Mouse (Mus musculus): ENCODE results near the gene Vps13d.

- TF ChIP-seq POLR2A (IDR thresholded peaks at IDR 0.05; ENCODE audit: control insufficient read depth, extremely low read depth, insufficient read depth, low read length, poor library complexity) = no peak
- no peak for TF ChIP-seq CTCF (IDR thresholded peaks at IDR 0.05; ENCODE audit: borderline replicate concordance, control insufficient read depth, extremely low read depth, insufficient read depth, low read length, poor library complexity)
Measured at GRCm38 (mm10) chr4:144998808-144999571, 195.8 kb downstream of the Vps13d start.
